Mouse (Mus musculus) neural tube, embryonic 13.5 days (tissue): ENCODE measurements around the gene Hist1h2bj. TPM values are rescaled to one million over a fixed set of nuclear protein-coding genes. Genes with fewer than 3 reads are reported as not detected.

Source experiments
- microRNA-seq: library from miRNA; unstranded; fragments of <30 nt; microRNA quantifications from one replicate; pipeline ENCODE4, GENCODE M21; 2016
- polyA plus RNA-seq: library from polyadenylated mRNA; unstranded; fragments of >200 nt; fragmentation: Nextera tagmentation; extraction: Ambion mirVana; gene quantifications from 2 replicates; pipeline ENCODE4 v1.2.1, GENCODE M21; 2015

Gene Hist1h2bj
- polyA plus RNA-seq, 1 experiment from 2014 or later = 2.7 TPM

Small RNAs within 50 kb of the gene (microRNA-seq; reads per million reads assigned to microRNA genes)
- not detected for gene Gm26300
- not detected for gene Gm44390
- not detected for gene Gm44486

Other genes with a start within 250 kb of the Hist1h2bj start
- 4.3 and 4.4 TPM in 2 replicates for gene Hist1h2bq, start 233.0 kb upstream of the Hist1h2bj start, polyA plus RNA-seq
- not detected in 2 replicates for gene Hist1h2ao, start 232.7 kb upstream of the Hist1h2bj start, polyA plus RNA-seq
- not detected in 2 replicates for gene Hist1h4m, start 231.5 kb upstream of the Hist1h2bj start, polyA plus RNA-seq
- 7.0 and 7.5 TPM in 2 replicates for gene Hist1h4n, start 211.0 kb upstream of the Hist1h2bj start, polyA plus RNA-seq
- 641 and 649 TPM in 2 replicates for gene Hist1h2ap, start 209.7 kb upstream of the Hist1h2bj start, polyA plus RNA-seq
- gene Hist1h2br, start 209.5 kb upstream of the Hist1h2bj start, polyA plus RNA-seq = 3.9 and 5.2 TPM in 2 replicates
- gene Zfp184, start 98.1 kb upstream of the Hist1h2bj start, polyA plus RNA-seq = 16.0 and 16.3 TPM in 2 replicates
- gene Pom121l2, start 62.0 kb upstream of the Hist1h2bj start, polyA plus RNA-seq = not detected in 2 replicates
- 0.17 and 0.18 TPM in 2 replicates for gene Prss16, start 33.5 kb upstream of the Hist1h2bj start, polyA plus RNA-seq
- gene Hist1h2ah, start 7.6 kb upstream of the Hist1h2bj start, polyA plus RNA-seq = 1.7 TPM in 1 of 2 replicates, not detected in the other
- 2.5 and 3.8 TPM in 2 replicates for gene Hist1h2bk, start 7.3 kb upstream of the Hist1h2bj start, polyA plus RNA-seq
- 8.8 and 10.1 TPM in 2 replicates for gene Hist1h4i, start 1.9 kb upstream of the Hist1h2bj start, polyA plus RNA-seq
- gene Hist1h2ag, start 270 bp upstream of the Hist1h2bj start, polyA plus RNA-seq = 8.4 and 11.4 TPM in 2 replicates
- not detected in 2 replicates for gene Vmn1r188, start 41.2 kb downstream of the Hist1h2bj start, polyA plus RNA-seq
- not detected in 2 replicates for gene Vmn1r189, start 62.6 kb downstream of the Hist1h2bj start, polyA plus RNA-seq
- gene Vmn1r191, start 140.8 kb downstream of the Hist1h2bj start, polyA plus RNA-seq = not detected in 2 replicates
- not detected in 2 replicates for gene Vmn1r192, start 147.9 kb downstream of the Hist1h2bj start, polyA plus RNA-seq
- not detected in 2 replicates for gene Vmn1r193, start 179.9 kb downstream of the Hist1h2bj start, polyA plus RNA-seq
- gene Vmn1r194, start 201.0 kb downstream of the Hist1h2bj start, polyA plus RNA-seq = not detected in 2 replicates
- not detected in 2 replicates for gene Vmn1r195, start 227.3 kb downstream of the Hist1h2bj start, polyA plus RNA-seq
- not detected in 2 replicates for gene Vmn1r196, start 246.7 kb downstream of the Hist1h2bj start, polyA plus RNA-seq